Mouse (Mus musculus) heart, postnatal 0 days (tissue): ENCODE results near the gene Mpdu1.

Experiments
- CTCF ChIP-seq: IDR thresholded peaks from 2 replicates; pipeline ENCODE4 v1.5.1; 2016; ENCODE audit warnings: antibody characterized with exemption, control low read depth, low read depth
- EP300 ChIP-seq: IDR thresholded peaks from 2 replicates; pipeline ENCODE4 v1.6.1; 2016; ENCODE audit warnings: antibody characterized with exemption, low read depth

DNA sequence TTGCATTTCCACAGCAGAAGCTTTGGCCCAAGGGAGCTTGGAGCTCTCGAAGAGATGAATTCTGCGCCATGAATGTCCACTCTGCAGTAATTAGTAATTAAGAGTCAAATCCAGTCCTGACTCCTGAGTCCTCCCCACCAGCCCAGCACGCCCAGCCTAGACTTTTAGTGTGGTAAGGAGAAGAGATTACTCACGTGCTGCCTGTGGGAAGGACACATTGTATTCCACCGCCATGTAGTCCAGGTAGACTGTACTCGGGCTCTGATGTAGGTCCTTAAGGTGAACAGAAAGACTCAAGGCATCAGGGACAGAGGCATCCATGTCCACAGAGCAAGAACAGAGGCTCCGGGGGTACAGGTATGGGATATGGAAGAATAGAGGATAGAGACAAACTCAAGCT, 2.4 kb upstream of the Mpdu1 start:
- TF ChIP-seq EP300 (no peak), CTCF (no peak)
